Mouse (Mus musculus): Measurements from ENCODE around the gene Gltpd2.
"Not testable (repeated sequence)": the region's sequence is repeated elsewhere in the genome, so short reads cannot be mapped to it uniquely, and the experiment has no call there.

Gltpd2 gene

GRCm38 (mm10) chr11:70518923-70519322 lies at the start of gene Gltpd2:
Gltpd2 (plus strand) TSS chr11:70519196.
- no peak for DNase-seq (ENCODE audit: low read depth, low spot score)

GRCm38 (mm10) chr11:70469764-70470163 lies 49.2 kb upstream of the Gltpd2 start:
- no peak for DNase-seq (ENCODE audit: low read depth, low spot score)

- no peak for DNase-seq (ENCODE audit: low read depth, low spot score)
These were observed 46.3 kb upstream of the Gltpd2 start for GRCm38 (mm10) chr11:70472716-70473115.

- DNase-seq (ENCODE audit: low read depth, low spot score): not testable (repeated sequence)
These were observed 45.7 kb upstream of the Gltpd2 start for GRCm38 (mm10) chr11:70473291-70473690.

- DNase-seq (ENCODE audit: low read depth, low spot score): no peak
These were observed 44.0 kb upstream of the Gltpd2 start for GRCm38 (mm10) chr11:70474872-70475534.

- DNase-seq (ENCODE audit: low read depth, low spot score): no peak
These were observed 33.5 kb upstream of the Gltpd2 start for GRCm38 (mm10) chr11:70485498-70485897.

GRCm38 (mm10) chr11:70487816-70488215 lies 31.2 kb upstream of the Gltpd2 start:
- DNase-seq (ENCODE audit: low read depth, low spot score): peak; percentile 25

- peak; percentile 84 for DNase-seq (ENCODE audit: low read depth, low spot score)
These were observed 29.9 kb upstream of the Gltpd2 start for GRCm38 (mm10) chr11:70489138-70489537.

- peak; percentile 25 for DNase-seq (ENCODE audit: low read depth, low spot score)
These were observed 29.3 kb upstream of the Gltpd2 start for GRCm38 (mm10) chr11:70489684-70490083.

GRCm38 (mm10) chr11:70499566-70500475 lies 19.2 kb upstream of the Gltpd2 start:
- no peak for DNase-seq (ENCODE audit: low read depth, low spot score)

GRCm38 (mm10) chr11:70500476-70500812 lies 18.6 kb upstream of the Gltpd2 start:
- no peak for DNase-seq (ENCODE audit: low read depth, low spot score)

- no peak for DNase-seq (ENCODE audit: low read depth, low spot score)
These were observed 17.0 kb upstream of the Gltpd2 start for GRCm38 (mm10) chr11:70502018-70502417.

- no peak for DNase-seq (ENCODE audit: low read depth, low spot score)
These were observed 14.0 kb upstream of the Gltpd2 start, which contains the start of gene Tm4sf5 for GRCm38 (mm10) chr11:70504970-70505369. Tm4sf5 (plus strand) TSS chr11:70505244.

- DNase-seq (ENCODE audit: low read depth, low spot score): peak; percentile 53
These were observed 12.6 kb upstream of the Gltpd2 start for GRCm38 (mm10) chr11:70506385-70506784.

- DNase-seq (ENCODE audit: low read depth, low spot score): no peak
These were observed 12.0 kb upstream of the Gltpd2 start for GRCm38 (mm10) chr11:70506962-70507515.

- DNase-seq (ENCODE audit: low read depth, low spot score): no peak
These were observed 9.0 kb upstream of the Gltpd2 start for GRCm38 (mm10) chr11:70509753-70510564.

- DNase-seq (ENCODE audit: low read depth, low spot score): no peak
These were observed 7.8 kb upstream of the Gltpd2 start for GRCm38 (mm10) chr11:70511242-70511641.

- no peak for DNase-seq (ENCODE audit: low read depth, low spot score)
These were observed 7.2 kb upstream of the Gltpd2 start for GRCm38 (mm10) chr11:70511825-70512224.

- no peak for DNase-seq (ENCODE audit: low read depth, low spot score)
These were observed 6.2 kb upstream of the Gltpd2 start for GRCm38 (mm10) chr11:70512709-70513342.

- peak; percentile 70 for DNase-seq (ENCODE audit: low read depth, low spot score)
These were observed 5.5 kb upstream of the Gltpd2 start for GRCm38 (mm10) chr11:70513520-70513919.

GRCm38 (mm10) chr11:70514288-70514687 lies 4.7 kb upstream of the Gltpd2 start, which contains the start of gene Vmo1:
Vmo1 (minus strand) TSS chr11:70514616.
- no peak for DNase-seq (ENCODE audit: low read depth, low spot score)

All from skeletal muscle tissue, adult 2 months (tissue).